Mouse (Mus musculus): ENCODE results near the gene Ubqlnl. TPM values are rescaled to one million over a fixed set of nuclear protein-coding genes. Genes with fewer than 3 reads are reported as not detected.

Gene Ubqlnl
- polyA plus RNA-seq (2016; fragmentation: Nextera tagmentation; extraction: Ambion mirVana) = not detected in 2 replicates

DNA sequence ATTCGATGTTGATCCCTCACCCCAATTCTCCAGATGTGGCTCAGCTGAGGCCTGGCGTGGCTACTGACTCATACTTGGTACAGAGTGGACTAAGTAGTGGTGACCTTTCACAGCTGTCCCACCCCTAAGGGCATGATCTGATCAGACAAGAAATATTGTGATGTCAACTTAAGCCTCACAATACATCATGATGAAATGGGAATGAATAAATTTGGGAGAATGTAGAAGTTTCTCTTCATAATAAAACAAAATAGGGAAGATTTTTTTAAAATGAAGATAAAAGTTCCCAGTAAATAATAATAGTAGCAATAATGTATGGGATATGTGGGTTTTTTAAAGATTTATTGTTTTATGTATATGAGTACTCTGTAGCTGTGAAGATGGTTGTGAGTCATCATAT lies at the start of gene Ubqlnl:
Gene Ubqlnl (minus strand): TSS at position 101 of the 400 bp plus-strand sequence.
- no peaks in the 10 kb centered on the region for H3K4me1 ChIP-seq
- ATAC-seq (ENCODE audit: low FRiP score, low read depth) = no peak
- H3K27me3 ChIP-seq = no peaks in the 10 kb centered on the region
- no peaks in the 10 kb centered on the region for H3K9me3 ChIP-seq
- no peak within 1 kb of the TSS for H3K9ac ChIP-seq (replicated peaks)
- no peak within 1 kb of the TSS for H3K4me3 ChIP-seq
- WGBS = 82% methylated on average over 2 of the region's 2 CpGs
- no peak within 1 kb of the TSS for H3K27ac ChIP-seq (replicated peaks)
- no peak within 1 kb of the TSS for H3K4me2 ChIP-seq (replicated peaks)
- no peaks in the 10 kb centered on the region for H3K36me3 ChIP-seq

DNA sequence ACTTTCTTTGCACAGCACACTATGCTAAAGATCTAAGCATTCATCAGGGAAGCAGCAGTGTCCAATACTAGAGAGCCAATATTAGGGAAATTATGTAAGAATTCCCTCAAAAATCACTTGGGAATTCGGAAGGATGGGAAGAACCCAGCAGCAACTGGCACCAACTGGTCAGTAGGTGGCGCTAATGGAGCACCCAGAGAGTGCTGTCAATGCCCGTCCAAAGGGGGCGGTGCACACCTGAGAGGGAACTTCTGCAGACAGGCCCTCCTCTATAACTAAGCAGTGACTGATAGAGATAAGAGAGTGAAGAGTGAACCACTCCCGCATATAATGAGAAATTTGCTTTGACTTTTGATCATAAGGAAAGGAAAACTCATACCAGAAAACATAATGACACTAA lies 49.5 kb upstream of the Ubqlnl start:
- no peaks in the 10 kb centered on the region for H3K36me3 ChIP-seq
- no peaks in the 10 kb centered on the region for H3K27me3 ChIP-seq
- H3K9ac ChIP-seq (replicated peaks) = no peak overlapping the region
- WGBS = 5% methylated on average over 5 of the region's 5 CpGs
- H3K27ac ChIP-seq (replicated peaks) = no peak overlapping the region
- no peak overlapping the region for H3K4me2 ChIP-seq (replicated peaks)
- no peak overlapping the region for H3K4me3 ChIP-seq
- ATAC-seq (ENCODE audit: low FRiP score, low read depth) = peak; percentile 79
- no peaks in the 10 kb centered on the region for H3K9me3 ChIP-seq
- no peaks in the 10 kb centered on the region for H3K4me1 ChIP-seq

DNA sequence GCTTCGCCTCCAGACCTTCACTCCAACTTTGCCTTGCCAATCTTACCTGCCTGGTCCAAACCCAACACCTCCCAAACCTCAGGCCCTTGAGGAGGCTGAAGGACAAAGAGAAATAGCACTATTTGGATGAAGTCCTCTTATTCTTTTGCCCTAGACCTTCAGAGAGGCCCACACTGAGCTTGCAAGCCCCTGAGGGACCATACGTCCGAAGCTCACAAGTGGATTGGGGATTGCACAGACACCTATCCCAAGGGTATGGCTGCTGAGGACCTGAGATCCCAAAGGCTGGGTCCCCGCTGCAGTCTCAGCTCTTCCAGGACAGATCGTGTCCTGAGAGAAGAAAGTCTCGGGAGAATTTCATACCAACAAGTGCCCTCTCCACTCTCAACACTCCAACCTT lies 45.5 kb upstream of the Ubqlnl start, which contains the start of gene Olfr649:
Gene Olfr649 (minus strand): TSS at position 101 of the 400 bp plus-strand sequence.
- 82% methylated on average over 6 of the region's 6 CpGs for WGBS
- ATAC-seq (ENCODE audit: low FRiP score, low read depth) = no peak
- Histone ChIP-seq H3K4me2 (replicated peaks) (no peak within 1 kb of the TSS), H3K27ac (replicated peaks) (no peak within 1 kb of the TSS), H3K27me3 (no peaks in the 10 kb centered on the region), H3K36me3 (no peaks in the 10 kb centered on the region), H3K9me3 (no peaks in the 10 kb centered on the region), H3K4me1 (no peaks in the 10 kb centered on the region), H3K9ac (replicated peaks) (no peak within 1 kb of the TSS), H3K4me3 (no peak within 1 kb of the TSS)

DNA sequence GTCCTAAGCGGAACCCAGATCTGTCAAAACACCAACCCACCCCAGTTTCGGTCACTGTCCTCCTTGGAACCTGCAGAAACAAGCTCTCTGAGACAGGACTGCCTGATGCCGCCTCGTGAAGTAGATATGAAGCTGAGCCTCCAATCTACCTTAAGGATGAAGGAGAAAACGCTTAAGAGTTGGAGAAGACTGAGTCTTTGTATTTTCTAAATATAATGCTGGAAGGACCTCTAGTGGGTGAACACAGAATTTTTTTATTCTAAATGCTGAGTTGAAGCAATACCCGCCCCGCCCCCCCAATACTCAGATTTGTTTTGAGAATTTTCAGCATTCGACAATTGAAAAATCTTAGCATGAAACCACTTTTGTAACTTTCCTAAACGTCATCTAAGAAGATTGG lies 40.9 kb upstream of the Ubqlnl start:
- no peak overlapping the region for H3K27ac ChIP-seq (replicated peaks)
- H3K4me1 ChIP-seq = no peaks in the 10 kb centered on the region
- no peak overlapping the region for H3K4me2 ChIP-seq (replicated peaks)
- no peaks in the 10 kb centered on the region for H3K36me3 ChIP-seq
- no peaks in the 10 kb centered on the region for H3K9me3 ChIP-seq
- no peak overlapping the region for H3K9ac ChIP-seq (replicated peaks)
- H3K4me3 ChIP-seq = no peak overlapping the region
- ATAC-seq (ENCODE audit: low FRiP score, low read depth) = no peak
- H3K27me3 ChIP-seq = no peaks in the 10 kb centered on the region
- WGBS = 60% methylated on average over 9 of the region's 9 CpGs

DNA sequence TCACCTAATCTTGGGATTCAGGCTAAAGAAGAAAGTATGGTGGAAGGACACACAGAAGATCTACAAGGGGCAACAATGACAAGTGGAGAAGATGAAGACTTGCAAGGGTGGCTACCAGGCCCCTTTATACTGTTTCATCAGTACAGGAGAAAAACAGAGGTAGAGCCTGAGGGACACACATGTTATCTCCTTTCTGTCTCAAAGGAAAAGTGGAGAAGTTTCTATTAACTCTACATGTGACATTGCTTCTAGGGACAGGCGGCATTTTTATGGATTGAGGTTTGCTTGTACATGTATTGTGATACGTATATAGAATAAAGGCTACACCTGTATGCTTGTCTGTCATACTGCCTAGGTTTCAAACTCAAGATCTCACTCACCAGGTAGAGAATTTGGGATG lies 32.9 kb upstream of the Ubqlnl start, which contains the start of gene Olfr648:
Gene Olfr648 (minus strand): TSS at position 101 of the 400 bp plus-strand sequence.
- H3K4me2 ChIP-seq (replicated peaks) = no peak within 1 kb of the TSS
- H3K9me3 ChIP-seq = no peaks in the 10 kb centered on the region
- no peaks in the 10 kb centered on the region for H3K27me3 ChIP-seq
- H3K4me3 ChIP-seq = no peak within 1 kb of the TSS
- no peak for ATAC-seq (ENCODE audit: low FRiP score, low read depth)
- H3K9ac ChIP-seq (replicated peaks) = no peak within 1 kb of the TSS
- H3K4me1 ChIP-seq = no peaks in the 10 kb centered on the region
- H3K27ac ChIP-seq (replicated peaks) = no peak within 1 kb of the TSS
- H3K36me3 ChIP-seq = no peaks in the 10 kb centered on the region
- WGBS = 94% methylated on average over 2 of the region's 2 CpGs

DNA sequence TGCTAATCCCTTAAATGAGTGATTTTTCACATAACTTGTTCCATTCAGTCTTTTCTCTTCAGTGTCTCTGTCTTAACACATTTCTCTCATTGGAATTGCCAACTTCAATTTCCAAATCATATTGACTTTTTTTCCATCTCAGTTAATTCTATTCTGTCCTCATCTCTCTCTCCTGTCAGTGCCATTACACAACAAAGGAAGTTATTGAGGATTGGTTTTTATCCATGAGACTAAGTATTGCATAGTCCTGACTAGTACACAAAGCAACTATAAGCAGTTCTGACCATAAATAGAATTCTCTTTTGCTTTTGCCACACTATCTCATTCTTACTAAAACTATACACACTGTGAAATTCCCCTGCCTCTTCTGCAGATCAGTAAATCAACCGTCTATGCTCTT lies 28.7 kb upstream of the Ubqlnl start:
- 80% methylated on average over 1 of the region's 1 CpGs for WGBS

DNA sequence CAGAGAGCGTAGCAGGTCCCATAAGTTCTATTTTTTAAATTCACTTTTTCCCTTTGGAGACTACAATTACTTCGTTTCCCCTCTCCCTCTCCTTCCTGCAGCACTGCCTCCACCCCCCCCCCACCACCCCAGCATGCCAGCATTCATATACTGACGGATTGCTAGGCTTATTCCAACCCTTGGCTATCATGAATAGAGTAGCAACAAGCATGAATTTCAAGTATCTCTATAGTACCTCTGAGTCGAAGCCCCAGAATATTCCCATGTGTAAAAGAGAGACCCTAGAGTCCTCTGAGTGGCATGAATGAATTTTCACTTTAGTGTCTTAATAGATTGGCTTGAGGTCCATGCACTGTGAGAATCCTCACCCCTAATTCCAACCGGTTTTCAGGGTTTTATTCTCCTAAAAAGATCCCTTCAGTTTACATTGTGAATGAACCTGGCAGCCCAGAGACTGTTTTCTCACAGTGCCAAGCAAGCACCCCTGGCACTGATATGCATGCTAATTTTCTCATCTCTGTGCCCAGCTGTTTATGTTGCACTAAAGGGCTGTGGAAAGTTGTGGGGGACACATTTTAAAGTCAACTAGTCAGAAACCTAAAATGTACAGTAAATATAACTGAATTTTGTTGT lies 28.2 kb upstream of the Ubqlnl start:
- H3K36me3 ChIP-seq = no peaks in the 10 kb centered on the region
- no peak overlapping the region for H3K27ac ChIP-seq (replicated peaks)
- H3K9ac ChIP-seq (replicated peaks) = no peak overlapping the region
- ATAC-seq (ENCODE audit: low FRiP score, low read depth) = no peak
- WGBS = 66% methylated on average over 5 of the region's 5 CpGs
- H3K4me2 ChIP-seq (replicated peaks) = no peak overlapping the region
- H3K27me3 ChIP-seq = no peaks in the 10 kb centered on the region
- H3K4me3 ChIP-seq = no peak overlapping the region
- no peaks in the 10 kb centered on the region for H3K9me3 ChIP-seq
- no peaks in the 10 kb centered on the region for H3K4me1 ChIP-seq

More for the DNA sequence above, 28.7 kb upstream of the Ubqlnl start:
- Histone ChIP-seq H3K4me2 (replicated peaks) (no peak overlapping the region), H3K27me3 (no peaks in the 10 kb centered on the region), H3K9ac (replicated peaks) (no peak overlapping the region), H3K4me1 (no peaks in the 10 kb centered on the region), H3K4me3 (no peak overlapping the region), H3K36me3 (no peaks in the 10 kb centered on the region), H3K9me3 (no peaks in the 10 kb centered on the region), H3K27ac (replicated peaks) (no peak overlapping the region)
- no peak for ATAC-seq (ENCODE audit: low FRiP score, low read depth)

DNA sequence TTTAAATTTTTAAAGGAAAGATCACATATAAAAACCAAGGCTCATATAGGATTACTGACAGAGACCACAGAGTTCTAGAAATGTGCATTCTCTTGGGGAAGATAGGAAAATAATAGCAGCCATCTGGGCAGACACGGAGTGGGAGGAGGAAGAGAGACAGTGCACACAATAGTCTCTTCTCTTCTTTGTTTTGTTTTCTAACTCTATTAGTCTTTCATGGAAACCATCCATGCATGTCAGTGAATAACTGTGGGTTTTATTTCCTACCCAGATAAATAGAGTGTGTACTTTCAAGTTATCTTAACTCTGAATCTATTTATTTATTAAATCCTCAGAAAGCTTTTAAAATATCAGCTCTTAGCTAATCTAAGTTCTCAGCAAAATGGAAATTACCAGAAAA lies 24.7 kb upstream of the Ubqlnl start:
- H3K9me3 ChIP-seq = no peaks in the 10 kb centered on the region
- no peaks in the 10 kb centered on the region for H3K36me3 ChIP-seq
- no peak for ATAC-seq (ENCODE audit: low FRiP score, low read depth)
- H3K4me3 ChIP-seq = no peak overlapping the region
- H3K9ac ChIP-seq (replicated peaks) = no peak overlapping the region
- no peak overlapping the region for H3K27ac ChIP-seq (replicated peaks)
- no peak overlapping the region for H3K4me2 ChIP-seq (replicated peaks)
- H3K4me1 ChIP-seq = no peaks in the 10 kb centered on the region
- WGBS = 13% methylated on average over 1 of the region's 1 CpGs
- H3K27me3 ChIP-seq = no peaks in the 10 kb centered on the region

DNA sequence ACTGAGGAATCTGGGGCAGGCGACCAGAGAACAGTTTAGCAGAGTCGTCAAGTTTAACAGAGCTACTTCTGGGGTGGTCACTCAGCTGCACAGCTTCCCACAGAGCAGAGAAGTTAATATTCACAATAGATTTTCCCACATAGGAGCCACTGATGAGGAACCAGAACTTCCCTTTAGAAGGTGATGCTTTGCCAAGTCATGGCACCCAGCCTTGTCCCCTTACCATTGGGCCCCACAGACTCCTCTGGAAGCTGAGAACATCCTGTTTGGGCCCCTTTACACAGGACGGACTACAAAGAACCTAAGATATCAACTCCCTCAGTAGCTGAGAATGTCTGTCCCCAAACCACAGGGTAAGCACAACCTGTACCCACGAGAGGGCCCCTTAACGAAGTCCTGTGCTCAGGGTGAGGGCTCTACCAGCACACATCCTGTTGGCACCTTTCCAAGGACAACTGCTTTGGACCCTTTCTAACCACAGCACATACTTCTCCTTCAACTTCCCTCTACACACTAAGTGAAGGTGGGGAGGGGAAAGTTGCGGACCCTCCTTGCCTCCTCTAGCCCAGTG lies 19.4 kb upstream of the Ubqlnl start:
- Histone ChIP-seq H3K4me2 (replicated peaks) (no peak overlapping the region), H3K27ac (replicated peaks) (no peak overlapping the region), H3K27me3 (no peaks in the 10 kb centered on the region), H3K9ac (replicated peaks) (no peak overlapping the region), H3K9me3 (no peaks in the 10 kb centered on the region), H3K4me3 (no peak overlapping the region), H3K36me3 (no peaks in the 10 kb centered on the region), H3K4me1 (no peaks in the 10 kb centered on the region)
- ATAC-seq (ENCODE audit: low FRiP score, low read depth) = no peak
- 77% methylated on average over 6 of the region's 6 CpGs for WGBS

DNA sequence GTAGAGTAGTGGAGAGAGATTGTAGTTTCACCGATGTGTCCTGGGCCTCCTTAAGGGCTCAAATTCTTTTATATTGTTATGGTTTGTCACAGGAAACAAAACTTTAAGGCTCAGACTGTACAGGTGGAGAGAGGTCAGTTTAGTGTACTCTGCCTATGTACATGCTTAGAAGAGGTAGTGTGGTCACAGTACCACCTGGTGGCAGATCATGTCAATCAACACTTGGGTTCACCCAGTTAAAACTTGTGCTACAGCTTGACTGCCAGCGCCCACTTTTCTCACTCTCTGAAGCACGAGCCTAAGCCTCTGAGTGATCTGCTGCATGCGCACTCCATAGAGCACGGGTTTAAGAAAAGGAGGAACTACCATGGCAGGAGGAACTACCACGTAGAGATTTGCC lies 16.7 kb upstream of the Ubqlnl start:
- Histone ChIP-seq H3K27me3 (no peaks in the 10 kb centered on the region), H3K27ac (replicated peaks) (no peak overlapping the region), H3K36me3 (no peaks in the 10 kb centered on the region), H3K9me3 (no peaks in the 10 kb centered on the region), H3K4me1 (no peaks in the 10 kb centered on the region), H3K9ac (replicated peaks) (no peak overlapping the region), H3K4me3 (no peak overlapping the region), H3K4me2 (replicated peaks) (no peak overlapping the region)
- no peak for ATAC-seq (ENCODE audit: low FRiP score, low read depth)
- WGBS = 89% methylated on average over 6 of the region's 6 CpGs

DNA sequence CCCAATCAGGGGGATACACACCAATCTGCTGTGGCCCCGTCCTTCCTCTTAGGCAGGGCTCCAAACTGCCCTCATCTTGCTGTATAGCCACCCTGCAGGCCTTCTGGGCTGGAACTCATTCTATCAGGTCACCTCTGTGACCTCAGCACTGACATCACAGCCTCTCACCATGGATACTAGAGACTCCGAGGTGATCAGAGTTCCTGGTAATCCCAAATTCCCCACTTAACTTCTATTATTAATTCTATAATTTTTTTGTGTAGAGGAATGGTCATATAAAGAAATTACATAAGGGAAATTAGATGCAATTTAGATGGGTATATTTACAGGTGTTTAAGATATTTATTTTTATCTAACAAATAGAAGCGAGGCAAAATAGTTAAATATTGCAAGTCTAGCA lies 7.2 kb downstream of the Ubqlnl start, which contains the start of gene Ubqln3:
Gene Ubqln3 (minus strand): TSS at position 101 of the 400 bp plus-strand sequence.
- H3K4me3 ChIP-seq = no peak within 1 kb of the TSS
- 72% methylated on average over 3 of the region's 3 CpGs for WGBS
- H3K36me3 ChIP-seq = no peaks in the 10 kb centered on the region
- no peak within 1 kb of the TSS for H3K9ac ChIP-seq (replicated peaks)
- no peaks in the 10 kb centered on the region for H3K9me3 ChIP-seq
- H3K4me1 ChIP-seq = no peaks in the 10 kb centered on the region
- no peaks in the 10 kb centered on the region for H3K27me3 ChIP-seq
- H3K27ac ChIP-seq (replicated peaks) = no peak within 1 kb of the TSS
- ATAC-seq (ENCODE audit: low FRiP score, low read depth) = no peak
- H3K4me2 ChIP-seq (replicated peaks) = no peak within 1 kb of the TSS

DNA sequence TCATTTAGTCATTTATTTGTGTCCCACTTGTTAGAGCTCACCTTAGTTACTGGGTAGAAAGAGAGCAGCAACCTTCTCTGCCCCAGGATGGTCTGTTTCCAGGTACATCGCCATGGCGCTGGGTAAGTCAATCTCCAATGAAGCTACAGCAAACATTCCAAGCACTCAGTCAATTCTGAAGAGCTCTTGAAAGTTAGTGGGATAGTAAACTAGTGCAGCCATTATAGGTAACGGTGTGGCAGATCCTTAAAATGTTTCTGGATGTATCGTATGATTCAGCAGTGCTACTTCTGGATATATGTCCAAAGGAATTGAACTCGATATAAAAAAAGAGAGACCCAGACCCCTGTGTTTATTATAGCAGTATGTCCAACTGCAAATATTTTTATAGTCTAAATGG lies 13.1 kb downstream of the Ubqlnl start, which contains the start of gene Olfr643:
Gene Olfr643 (minus strand): TSS at position 101 of the 400 bp plus-strand sequence.
- Histone ChIP-seq H3K27ac (replicated peaks) (no peak within 1 kb of the TSS), H3K4me2 (replicated peaks) (no peak within 1 kb of the TSS), H3K4me3 (no peak within 1 kb of the TSS), H3K27me3 (no peaks in the 10 kb centered on the region), H3K9me3 (no peaks in the 10 kb centered on the region), H3K9ac (replicated peaks) (no peak within 1 kb of the TSS), H3K36me3 (no peaks in the 10 kb centered on the region), H3K4me1 (no peaks in the 10 kb centered on the region)
- 87% methylated on average over 5 of the region's 5 CpGs for WGBS
- ATAC-seq (ENCODE audit: low FRiP score, low read depth) = no peak

Measured in midbrain, embryonic 12.5 days (tissue).